Mouse (Mus musculus) megakaryocyte progenitor cell, adult 5-6 weeks (primary cell): ENCODE results near the gene Rusc1. TPM values are rescaled to one million over a fixed set of nuclear protein-coding genes. Genes with fewer than 3 reads are reported as not detected.

Source experiments
- ATAC-seq: replicated peaks from 2 replicates; pipeline ENCODE4 v1.8.0; 2016; ENCODE audit warnings: mild to moderate bottlenecking, moderate TSS enrichment, inconsistent platforms; ENCODE audit not compliant: poor library complexity
- total RNA-seq, 2 experiments: library from RNA; stranded (forward) in 1 of 2; stranded (reverse) in 1 of 2; fragments of 157-497, 149-512 nt in 1 of 2; fragments of 200-1000 nt in 1 of 2; gene quantifications; 2 replicates each; pipeline versions ENCODE4 v1.2.3 to v1.2.4; 2015 to 2017

The Rusc1 gene
- total RNA-seq (2015): 21.6 and 23.4 TPM in 2 replicates
- total RNA-seq (2017): 16.4 and 18.2 TPM in 2 replicates

DNA sequence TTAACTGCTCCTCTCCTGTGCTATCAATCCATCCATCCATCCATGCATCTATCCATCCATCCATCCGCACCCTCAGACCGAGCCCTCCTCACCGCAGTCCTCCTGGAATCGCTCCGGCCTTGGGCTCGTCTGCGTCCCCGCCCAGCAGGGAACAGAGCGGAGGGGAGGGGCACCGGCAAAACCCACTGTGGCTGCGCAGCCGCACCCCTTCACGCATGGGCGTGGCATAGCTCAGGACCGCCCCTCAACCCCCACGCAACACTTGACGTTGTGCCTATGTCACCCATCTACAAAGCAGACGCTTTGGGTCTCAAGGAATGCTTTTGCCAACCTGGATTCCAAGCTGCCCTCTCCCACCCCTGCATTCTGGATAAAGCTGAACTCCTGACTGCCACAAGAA lies at the start of gene Rusc1:
Rusc1 (minus strand) TSS at position 137 of the 400 bp plus-strand sequence.
- peak; percentile 69 for ATAC-seq

DNA sequence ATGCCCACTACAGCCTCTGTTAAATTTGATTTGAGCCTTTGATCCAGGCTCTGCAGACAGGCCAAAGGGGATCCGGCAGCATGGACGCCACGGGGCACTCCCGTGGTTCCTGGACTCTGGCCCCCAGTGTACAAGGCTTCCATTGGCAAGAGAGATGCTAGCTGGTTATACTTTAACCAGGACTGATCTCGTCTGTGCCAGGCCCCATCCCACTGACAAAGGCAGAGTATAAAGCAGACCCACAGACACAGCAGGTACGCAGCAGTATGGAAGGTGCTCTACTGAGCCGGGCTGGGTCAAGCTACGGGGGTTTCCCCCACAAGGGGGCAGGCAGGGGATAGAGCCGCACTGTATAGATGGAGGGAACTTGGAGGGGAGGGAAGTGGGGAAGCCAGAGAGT lies 43.3 kb upstream of the Rusc1 start:
- peak; percentile 28 for ATAC-seq

DNA sequence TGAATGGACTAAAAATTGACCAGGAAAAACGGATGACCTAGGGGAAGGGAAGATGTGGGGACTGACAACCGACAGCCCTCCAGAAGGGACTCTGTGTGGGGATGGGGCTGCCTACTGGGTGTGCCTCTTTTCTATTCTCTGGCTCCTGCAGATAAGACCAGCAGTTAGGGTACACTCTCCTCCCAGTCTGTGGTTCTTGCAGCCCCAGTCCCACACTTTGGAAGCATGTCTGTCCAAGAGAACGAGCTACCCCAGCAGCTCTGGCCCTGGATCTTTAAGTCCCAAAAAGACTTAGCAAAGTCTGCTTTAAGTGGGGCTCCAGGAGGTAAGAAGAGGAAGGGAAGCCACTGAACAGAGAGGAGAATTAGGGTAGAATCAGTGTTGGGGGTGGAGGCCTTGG lies 42.8 kb upstream of the Rusc1 start, which contains the start of gene Pklr:
Pklr (plus strand) TSS at position 185 of the 400 bp plus-strand sequence.
- ATAC-seq: peak; percentile 35

DNA sequence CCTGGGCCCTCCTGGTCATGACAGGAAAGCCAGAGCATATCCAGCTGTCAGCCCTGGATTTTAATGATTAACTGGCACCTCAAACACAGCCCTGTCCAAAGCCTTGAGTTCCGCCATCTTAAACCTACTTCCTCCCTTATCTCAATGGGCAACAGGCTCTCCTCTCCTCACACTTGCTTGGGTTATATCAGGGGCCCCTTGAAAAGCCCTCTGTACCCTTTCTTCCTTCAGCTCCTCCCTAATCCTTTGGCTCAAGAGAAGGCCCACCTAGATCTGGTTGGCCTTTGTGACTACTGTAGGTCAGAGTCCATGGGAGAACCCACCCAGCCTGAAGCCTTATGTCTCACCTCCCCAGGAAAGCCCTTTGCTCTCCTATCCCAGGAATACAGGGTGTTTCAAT lies 40.6 kb upstream of the Rusc1 start:
- no peak for ATAC-seq

DNA sequence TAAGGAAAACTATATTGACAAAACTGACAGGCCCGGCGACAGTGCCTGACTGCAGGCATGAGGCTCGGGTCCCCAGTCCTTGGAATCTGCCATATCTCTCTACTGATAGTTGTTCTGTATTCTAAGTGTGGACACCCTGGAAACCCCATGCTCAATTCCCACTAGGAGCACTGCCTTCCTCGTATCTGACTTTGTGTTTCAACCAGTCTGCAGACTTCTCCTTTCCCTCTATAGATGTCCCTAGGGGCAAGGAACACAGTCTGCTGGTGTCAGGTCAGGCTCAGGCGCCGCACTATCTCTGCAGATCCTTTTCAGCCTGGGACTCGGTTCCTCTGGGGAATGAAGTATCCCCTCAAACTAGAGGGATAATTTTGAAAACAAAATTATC lies 39.9 kb upstream of the Rusc1 start:
- no peak for ATAC-seq

DNA sequence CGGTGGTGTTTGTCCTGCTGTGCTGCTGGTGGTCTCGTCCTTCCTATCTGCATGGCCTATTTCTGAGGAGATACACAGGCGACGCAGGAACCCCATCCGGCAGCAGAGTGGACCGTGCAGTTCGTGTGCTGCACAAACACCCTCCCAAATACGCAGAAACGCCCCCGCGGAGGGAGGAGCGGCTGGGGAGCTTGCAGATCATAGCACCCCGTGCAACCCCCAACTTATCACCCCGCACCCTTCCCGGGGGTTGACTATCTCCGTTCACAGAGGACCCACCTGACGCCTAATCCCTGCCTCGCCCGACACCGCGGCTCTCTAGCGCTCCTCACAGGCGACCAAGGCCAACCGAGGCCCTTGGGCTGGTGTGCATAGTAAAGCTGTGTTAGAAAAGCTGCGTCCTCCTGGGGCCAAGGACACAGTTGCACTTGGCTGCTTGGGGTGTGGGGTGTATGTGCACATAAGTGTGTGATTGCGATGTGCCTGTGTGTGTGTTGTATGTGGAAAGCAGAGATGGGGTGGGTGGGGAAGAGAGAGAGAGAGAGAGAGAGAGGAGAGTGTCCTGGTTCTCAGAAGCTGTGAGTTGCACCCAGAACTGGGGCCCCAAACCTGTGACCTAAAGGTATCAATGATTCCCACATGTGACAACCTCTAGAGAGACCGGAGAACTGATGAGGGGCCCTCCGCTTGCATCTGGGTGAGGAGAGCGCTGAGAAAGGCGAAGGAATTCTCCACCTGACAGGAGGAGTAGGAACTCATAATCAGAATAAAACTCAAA lies 39.4 kb upstream of the Rusc1 start:
- ATAC-seq: peak; percentile 93

DNA sequence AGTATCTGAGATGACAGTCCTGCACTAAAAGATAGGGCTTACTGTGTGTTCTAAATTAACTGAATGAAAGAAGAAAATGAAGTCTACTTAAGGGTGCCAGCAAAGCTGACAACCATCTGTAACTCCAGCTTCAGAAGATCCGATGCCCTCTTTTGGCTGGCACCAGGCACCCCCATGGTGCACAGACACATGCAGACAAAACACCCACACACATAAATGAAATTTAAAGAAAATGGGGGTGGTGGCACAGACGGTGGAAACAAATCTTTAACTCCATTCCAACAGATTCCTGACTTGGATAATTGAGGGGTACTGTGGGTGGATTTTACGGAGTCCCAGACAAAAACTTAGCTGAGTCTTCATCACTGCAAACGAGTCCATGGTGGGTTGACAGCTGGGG lies 38.7 kb upstream of the Rusc1 start:
- ATAC-seq: no peak

DNA sequence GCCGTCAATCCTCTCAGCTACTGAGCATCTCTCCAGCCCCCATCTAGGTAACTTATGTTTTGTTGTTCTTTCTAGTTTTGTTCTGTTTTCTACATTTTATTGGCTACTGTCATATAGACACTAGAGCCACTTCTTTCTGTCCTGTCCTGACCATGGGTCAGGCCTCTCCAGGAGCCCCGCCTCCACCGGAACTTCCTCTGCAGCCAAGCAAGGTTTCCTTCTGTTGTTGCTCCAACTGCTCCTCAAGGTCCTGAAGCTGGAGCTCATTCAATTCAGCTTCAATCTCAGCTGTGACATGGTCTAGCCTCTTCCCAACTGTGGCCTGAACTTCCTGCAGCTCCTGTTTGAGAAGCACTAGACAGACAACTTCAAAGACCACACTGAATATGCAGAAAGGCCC lies 36.8 kb upstream of the Rusc1 start:
- ATAC-seq: no peak

DNA sequence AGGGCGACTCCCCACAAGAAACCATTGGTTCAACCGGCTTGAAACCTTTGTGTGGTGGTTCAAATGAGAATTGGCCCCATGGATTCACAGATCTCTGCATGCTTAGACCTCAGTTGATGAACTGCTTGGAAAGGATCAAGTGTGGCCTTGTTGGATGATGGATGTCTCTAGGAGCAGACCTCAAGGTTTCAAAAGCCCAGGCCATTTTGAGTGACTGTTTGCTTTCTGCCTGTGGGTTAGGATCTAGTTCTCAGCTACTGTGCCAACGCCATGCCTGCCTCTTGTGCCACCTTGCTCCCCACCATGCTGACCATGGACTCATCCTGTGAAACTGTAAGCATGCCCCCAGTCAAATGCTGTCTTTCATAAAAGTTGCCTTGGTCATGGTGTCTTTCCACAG lies 32.9 kb upstream of the Rusc1 start:
- ATAC-seq: no peak

DNA sequence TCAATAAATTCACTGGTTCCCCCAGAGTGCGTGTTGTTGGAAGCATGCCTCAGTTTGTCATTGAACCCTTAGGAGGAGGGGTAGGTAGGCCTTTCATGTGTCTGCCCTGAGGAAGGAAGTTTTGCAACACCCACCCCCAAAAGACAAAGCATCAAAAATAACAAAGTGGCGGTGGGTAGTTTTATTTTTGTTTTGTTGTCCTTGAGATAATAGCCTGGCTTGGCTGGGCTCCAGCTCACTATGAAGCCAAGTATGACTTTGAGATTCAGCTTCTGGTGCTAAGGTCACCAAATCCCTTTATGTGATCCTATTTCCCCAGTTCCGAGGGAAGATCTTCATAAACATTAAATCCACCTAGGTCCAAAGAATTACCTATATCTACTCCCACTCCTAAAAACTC lies 31.1 kb upstream of the Rusc1 start:
- no peak for ATAC-seq

DNA sequence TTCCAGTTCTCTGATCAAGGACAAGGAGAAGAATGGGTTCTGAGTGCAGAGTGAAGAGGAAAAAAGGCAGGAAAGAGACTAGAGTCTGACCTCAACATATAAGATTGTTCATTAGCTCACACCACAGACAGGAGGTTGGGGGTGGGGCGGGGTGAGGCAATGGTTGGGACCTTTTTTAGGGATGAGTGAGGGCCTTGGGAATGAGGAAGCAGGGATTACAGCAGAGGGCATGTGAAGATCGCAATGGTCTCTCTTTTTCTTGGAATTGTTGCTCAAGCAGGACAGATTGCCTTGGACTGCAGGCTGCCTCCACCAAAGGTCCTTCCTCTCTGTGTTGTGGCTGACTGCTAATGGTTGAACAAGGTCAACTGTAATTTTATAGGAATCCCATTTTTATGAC lies 30.2 kb upstream of the Rusc1 start:
- ATAC-seq: no peak

DNA sequence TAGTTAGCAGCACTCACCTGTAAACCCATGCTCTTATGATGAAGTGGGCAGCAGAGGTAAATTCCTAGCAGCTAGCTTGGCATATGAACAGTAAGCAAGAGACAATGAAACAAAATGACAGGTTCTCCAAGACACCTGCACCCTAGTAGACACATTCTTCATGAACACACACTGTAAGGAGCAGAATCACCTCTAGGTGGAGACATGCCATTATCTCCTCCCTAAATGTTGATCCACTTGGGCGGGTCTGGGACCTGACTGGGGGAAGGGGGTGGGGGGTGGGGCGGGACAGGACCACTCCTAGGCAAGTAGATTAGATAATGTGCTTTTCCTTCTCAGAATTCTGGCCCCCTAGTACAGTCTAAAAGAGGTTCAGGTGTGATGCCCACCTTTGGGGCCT lies 22.4 kb upstream of the Rusc1 start:
- ATAC-seq: peak; percentile 96

DNA sequence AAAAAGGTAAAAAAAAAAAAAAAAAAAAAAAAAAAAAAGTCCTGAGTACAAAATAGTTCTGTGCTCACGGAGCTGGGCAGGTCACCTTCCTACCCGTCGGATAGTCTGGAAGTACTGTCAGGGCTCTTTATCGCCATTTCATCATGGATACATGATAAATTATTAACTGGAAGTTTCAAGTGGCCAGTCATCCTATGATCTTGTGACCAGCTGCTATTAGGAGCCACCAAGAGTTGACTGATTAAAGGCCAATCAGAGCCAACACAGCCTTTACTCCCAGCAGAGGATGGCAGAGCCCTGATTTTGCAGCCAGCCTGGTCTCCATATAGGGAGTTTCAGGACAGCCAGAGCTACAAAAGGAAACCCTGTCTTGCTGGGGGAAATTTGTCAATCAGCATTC lies 19.9 kb upstream of the Rusc1 start:
- ATAC-seq: no peak

DNA sequence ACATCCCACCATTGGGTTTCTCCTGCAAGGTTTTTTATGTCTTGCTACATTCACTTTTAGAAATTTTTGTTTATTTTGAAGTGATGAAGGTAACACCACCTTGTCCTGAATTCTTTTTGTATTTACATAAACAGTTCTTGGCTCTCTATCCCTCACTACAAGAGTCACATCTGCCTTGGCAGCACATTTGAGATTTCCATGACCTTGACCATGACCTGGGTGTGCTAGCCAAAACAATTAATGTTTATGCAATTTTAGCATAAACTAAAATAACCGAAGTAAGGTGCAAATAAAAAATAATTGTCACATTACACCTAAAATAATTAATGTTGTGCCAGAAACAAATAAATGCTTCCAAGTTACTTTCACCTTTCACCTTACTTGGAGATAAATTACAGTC lies 15.0 kb upstream of the Rusc1 start:
- ATAC-seq: no peak

DNA sequence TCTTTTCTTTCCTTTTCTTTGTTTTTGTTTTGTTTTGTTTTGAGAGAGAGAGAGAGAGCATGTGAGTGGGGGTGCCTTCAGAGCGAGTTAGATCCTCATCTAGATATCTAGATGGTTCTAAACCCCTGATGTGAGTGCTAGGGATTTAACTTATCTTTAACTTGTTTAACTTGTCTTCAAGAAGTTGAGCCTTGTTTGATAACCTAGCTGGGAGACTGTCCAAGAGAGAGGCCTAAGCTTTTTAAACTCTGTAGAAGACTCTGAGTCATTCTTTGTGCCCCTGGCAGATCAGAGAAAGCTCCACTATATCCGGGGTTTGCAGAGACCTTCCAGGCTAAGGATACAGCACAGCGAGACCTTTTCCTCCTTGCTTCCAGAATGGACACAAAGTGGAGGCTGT lies 14.4 kb upstream of the Rusc1 start:
- ATAC-seq: no peak

DNA sequence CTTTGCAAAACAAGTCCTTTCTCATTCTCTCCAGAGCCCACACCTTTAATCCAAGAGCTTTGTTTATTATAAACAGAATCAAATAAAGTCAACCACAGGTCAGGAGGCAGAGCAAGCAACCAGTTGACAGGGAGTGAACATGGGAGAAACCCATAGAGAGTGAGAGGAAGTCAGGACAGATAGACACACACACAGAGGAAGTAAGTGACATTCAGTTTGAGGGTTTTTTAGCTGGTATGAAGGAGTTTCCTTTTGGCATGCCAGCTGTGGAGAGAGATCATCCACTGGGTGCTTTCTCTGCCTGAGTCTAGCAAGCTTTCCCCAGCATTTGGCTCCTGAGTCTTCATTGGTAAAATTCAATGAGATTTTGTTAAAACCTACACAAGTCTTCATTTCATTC lies 13.8 kb upstream of the Rusc1 start:
- no peak for ATAC-seq

DNA sequence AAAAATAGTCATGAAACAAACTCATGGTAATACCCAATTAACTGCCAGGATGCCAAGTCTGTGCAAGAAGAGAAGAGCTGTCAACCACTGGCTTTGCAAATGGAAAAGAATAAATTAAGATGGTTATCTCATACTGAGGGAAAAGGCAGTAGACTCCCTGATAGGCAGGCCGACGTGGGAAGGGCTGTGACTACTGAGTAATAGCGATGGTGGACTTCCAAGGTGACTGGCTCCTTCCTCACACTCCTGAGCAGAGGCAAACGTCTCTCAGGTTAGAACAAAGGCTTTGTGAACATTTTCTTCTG lies 10.1 kb upstream of the Rusc1 start:
- ATAC-seq: no peak

DNA sequence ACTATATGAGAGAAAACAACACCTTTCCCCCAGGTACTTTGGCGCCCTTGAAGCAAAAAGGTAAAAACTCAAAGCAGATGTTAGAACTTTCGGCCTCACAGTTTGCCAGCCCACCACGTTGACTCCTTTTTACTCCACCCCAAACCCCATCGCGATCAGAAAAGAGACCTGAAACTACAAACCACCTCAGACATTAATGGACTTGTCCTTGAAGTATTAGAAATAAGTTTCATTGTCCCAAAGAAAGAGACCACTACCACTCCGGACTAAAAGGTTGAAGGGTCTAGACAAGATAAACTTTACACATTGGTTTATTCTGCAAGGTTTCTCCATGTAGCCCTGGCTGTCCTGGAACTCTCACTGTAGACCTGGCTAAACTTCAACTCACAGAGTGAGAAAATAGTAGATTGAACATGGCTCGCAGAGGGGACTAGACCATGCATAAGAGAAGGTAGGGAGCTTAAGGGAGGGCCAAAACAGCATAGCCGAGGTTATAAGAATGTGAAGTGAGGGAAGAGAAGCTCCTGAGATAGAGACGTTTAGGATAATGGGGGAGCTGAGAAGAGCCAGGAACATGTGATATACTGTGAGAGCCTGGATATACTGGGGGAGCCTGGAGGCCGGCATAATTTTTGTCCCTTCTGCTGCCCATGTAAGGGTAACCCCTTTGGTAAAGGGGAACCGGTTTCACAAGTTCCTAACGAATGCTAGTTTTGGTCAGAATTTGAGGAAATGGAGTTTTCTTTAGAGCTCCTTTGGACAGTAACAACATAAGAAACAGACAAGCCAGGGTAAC lies 9.6 kb upstream of the Rusc1 start:
- no peak for ATAC-seq

DNA sequence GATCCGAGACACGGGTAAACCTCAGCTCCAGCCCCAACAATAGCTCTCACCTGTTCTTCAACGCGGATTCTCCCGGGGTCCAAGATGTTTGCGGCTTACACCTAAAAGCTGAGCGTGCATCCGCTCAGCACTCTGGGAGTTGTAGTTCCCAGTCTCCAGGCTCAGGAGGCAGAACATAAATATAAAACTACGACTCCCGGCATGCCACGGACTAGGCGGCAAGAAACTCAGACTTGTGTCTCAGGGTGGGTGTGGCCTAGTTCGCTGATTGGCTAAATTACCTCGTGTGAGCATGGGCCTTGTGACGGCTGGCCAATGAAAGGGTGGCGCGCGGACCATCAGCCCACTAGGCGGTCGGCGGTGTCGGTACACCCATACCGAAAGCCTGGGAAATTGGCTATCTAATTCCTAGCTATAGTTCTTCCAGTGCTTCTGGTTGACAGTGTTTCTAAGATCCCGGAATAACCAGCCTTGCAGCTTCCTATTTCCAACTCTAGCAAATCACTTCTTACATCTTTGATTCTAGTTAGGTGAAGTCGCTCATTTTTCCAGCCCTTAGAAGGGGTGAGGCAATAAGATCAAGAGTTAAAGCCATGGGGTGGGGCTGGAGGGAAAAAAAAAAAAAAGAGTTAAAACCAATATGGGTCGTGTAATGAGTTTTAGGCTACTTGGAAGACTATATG lies 8.8 kb upstream of the Rusc1 start, which contains the start of gene Fdps:
Fdps (minus strand) TSS at position 148 of the 683 bp plus-strand sequence.
- peak; percentile 97 for ATAC-seq

DNA sequence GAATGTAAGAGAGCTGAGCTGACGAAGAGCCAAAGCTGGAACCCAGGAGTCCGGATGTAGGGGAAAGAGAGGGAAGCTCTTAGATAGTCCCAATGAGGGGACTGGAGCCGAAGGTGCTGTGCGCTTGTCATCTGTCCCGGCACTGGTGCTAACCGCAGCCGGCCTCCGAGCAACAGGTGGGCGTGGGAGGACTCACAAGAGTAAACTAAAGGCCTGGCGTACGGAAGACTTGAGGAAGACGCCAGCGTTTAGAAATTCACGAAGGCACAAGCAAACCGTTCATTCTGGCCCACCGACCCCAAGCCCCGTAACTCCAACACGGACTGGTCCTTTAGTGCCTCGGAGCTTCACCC lies 8.3 kb upstream of the Rusc1 start:
- ATAC-seq: peak; percentile 18

DNA sequence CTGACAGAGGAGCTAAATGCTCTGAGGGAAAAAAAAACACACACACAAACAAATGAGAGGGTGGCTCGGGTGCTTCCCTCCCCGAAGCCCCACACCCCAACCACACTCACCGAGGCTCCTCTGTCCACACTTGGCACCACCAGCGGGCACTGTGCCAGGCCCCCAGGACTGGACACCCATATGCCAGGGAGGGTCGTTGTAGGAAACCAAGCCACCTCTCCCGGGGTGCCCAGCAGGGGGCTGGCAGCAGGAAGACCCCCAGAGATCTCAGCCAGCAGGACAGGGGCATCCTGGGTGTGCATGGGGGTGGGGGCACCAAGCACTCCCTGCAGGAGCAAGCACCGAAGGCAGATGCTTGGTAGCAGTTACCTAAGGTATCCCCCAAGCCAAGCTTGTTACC lies 7.7 kb upstream of the Rusc1 start, which contains the start of gene Gm43738:
Gm43738 (minus strand) TSS at position 289 of the 400 bp plus-strand sequence.
- no peak for ATAC-seq

DNA sequence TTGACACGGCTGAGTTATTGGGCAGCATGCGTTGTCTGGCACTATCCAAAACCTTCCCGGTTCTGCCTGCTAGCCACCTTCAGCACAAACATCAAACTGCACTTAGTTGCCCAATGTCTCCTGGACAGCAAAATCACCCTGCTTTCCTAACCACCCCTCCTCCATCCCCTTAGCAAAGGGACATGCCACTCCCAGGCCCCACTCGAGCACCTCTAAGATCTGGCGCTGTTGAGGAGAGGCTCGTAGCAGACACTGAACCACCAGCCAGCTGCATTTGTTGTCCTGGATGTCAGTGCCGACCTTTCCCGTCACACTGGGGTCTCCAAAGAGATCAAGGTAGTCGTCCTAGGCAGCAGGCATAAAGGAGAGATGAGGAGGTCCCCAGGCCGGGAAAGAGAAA lies 910 bp upstream of the Rusc1 start:
- ATAC-seq: no peak
